21 mouse cellular contexts compared by ENCODE assay signal in the genomic region with DNA sequence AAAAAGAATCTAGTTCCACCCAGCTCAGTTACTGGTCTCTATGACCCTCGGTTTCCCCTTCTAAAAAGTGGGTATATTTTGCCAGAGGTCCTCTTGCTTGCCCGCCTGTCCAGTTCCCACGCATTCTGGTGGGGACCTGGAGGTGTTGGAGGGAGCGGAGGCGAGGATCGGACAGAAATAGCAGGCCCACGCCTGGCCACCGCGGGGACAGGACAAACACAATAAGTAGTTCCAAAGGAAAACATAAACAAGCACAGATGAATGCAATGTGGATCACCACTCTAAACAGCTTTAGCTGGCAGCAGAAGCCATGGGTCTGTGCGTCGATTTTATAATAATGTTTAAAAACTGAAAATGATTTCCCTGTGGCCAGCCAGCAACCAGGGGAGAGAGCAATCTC. TPM values are rescaled to one million over a fixed set of nuclear protein-coding genes. Genes with fewer than 3 reads are reported as not detected.
DNase-seq lines count a peak whose midpoint lies in the region; ATAC-seq and TF ChIP-seq lines count a peak whose summit lies in the region.
"Had no signal": no experiment of that assay in that cellular context is flagged by ENCODE, and none has a peak within 500 bp of the region (broad histone marks: within the 10 kb centered on the region; RNA-seq: fewer than 3 reads in every experiment).

No protein-coding gene starts in this region.

- H3K4me2 ChIP-seq in intestine, embryonic 14.5 days (ENCODE audit: low read length) = peak overlapping the region; percentile 18; the same call in 1 of the 2 replicates
- H3K4me2 ChIP-seq in intestine, postnatal 0 days (replicated peaks; ENCODE audit: low read depth) = no peak overlapping the region
- H3K4me2 ChIP-seq in stomach, embryonic 15.5 days = no peak overlapping the region
- H3K4me2 ChIP-seq in stomach, postnatal 0 days (replicated peaks; ENCODE audit: low read depth) = no peak overlapping the region
- H3K4me2 ChIP-seq: forebrain, embryonic 15.5 days; limb, embryonic 12.5 days; liver, embryonic 15.5 days; midbrain, embryonic 11.5 days had no signal

- TF ChIP-seq POLR2A in heart, adult 2 months (IDR thresholded peaks at IDR 0.05; ENCODE audit: insufficient read depth, low read depth, low read length) = no peak

- no peak for DNase-seq in heart, adult 2 months
- no peak for DNase-seq in heart, postnatal 36 days
- DNase-seq in intestine, embryonic 14.5 days (ENCODE audit: low spot score) = no peak
- no peak for DNase-seq in stomach, postnatal 0 days (ENCODE audit: low spot score)
- no peak for DNase-seq in T-cell, adult 2 months (ENCODE audit: low spot score)
- DNase-seq: adrenal gland, adult 8-10 months; thymus, postnatal 36 days had no signal

- H3K36me3 ChIP-seq in heart, adult 2 months (ENCODE audit: control insufficient read depth, insufficient read depth, low read length) = peaks cover 6% of the 10 kb centered on the region; the same call in 1 of the 2 replicates
- no peaks in the 10 kb centered on the region for H3K36me3 ChIP-seq in intestine, embryonic 14.5 days (ENCODE audit: control insufficient read depth, insufficient read depth, low read length)
- H3K36me3 ChIP-seq in intestine, postnatal 0 days (ENCODE audit: control insufficient read depth, insufficient read depth) = no peaks in the 10 kb centered on the region
- H3K36me3 ChIP-seq in stomach, embryonic 15.5 days = no peaks in the 10 kb centered on the region
- no peaks in the 10 kb centered on the region for H3K36me3 ChIP-seq in stomach, postnatal 0 days (ENCODE audit: control insufficient read depth, insufficient read depth, low read length)
- H3K36me3 ChIP-seq: embryonic facial prominence, embryonic 10.5 days; forebrain, embryonic 15.5 days; limb, embryonic 12.5 days; liver, embryonic 15.5 days had no signal

- TF ChIP-seq CTCF in heart, adult 2 months (IDR thresholded peaks at IDR 0.05) = no peak
- TF ChIP-seq CTCF in intestine, postnatal 0 days (IDR thresholded peaks at IDR 0.05; ENCODE audit: low read depth) = no peak
- no peak for TF ChIP-seq CTCF in stomach, postnatal 0 days (IDR thresholded peaks at IDR 0.05; ENCODE audit: low read depth)

- peak overlapping the region; percentile 9 for H3K9ac ChIP-seq in heart, adult 2 months (ENCODE audit: low read depth, low read length)
- H3K9ac ChIP-seq in intestine, embryonic 14.5 days (ENCODE audit: low read length) = no peak overlapping the region
- no peak overlapping the region for H3K9ac ChIP-seq in intestine, postnatal 0 days (ENCODE audit: low read depth, low read length)
- H3K9ac ChIP-seq in stomach, embryonic 15.5 days = no peak overlapping the region
- H3K9ac ChIP-seq in stomach, postnatal 0 days (ENCODE audit: low read length) = no peak overlapping the region
- H3K9ac ChIP-seq: forebrain, embryonic 15.5 days; limb, embryonic 12.5 days; liver, embryonic 15.5 days had no signal

- peaks cover 2% of the 10 kb centered on the region; the same call in 1 of the 2 replicates for H3K27me3 ChIP-seq in heart, adult 2 months (ENCODE audit: control insufficient read depth, insufficient read depth, low read length)
- H3K27me3 ChIP-seq in intestine, embryonic 14.5 days (replicated peaks; ENCODE audit: control insufficient read depth, insufficient read depth, low read length) = peaks cover 16% of the 10 kb centered on the region
- H3K27me3 ChIP-seq in intestine, postnatal 0 days (replicated peaks; ENCODE audit: control insufficient read depth, insufficient read depth, low read length) = peaks cover 19% of the 10 kb centered on the region
- H3K27me3 ChIP-seq in stomach, embryonic 15.5 days (replicated peaks) = peaks cover 20% of the 10 kb centered on the region
- H3K27me3 ChIP-seq in stomach, postnatal 0 days (ENCODE audit: control insufficient read depth, insufficient read depth, low read length) = no peaks in the 10 kb centered on the region

- WGBS in heart, adult 2 months = 29% methylated on average over 11 of the region's 11 CpGs
- WGBS in intestine, embryonic 14.5 days = 72% methylated on average over 11 of the region's 11 CpGs
- WGBS in intestine, postnatal 0 days = 68% methylated on average over 11 of the region's 11 CpGs
- 63% methylated on average over 11 of the region's 11 CpGs for WGBS in stomach, embryonic 15.5 days
- WGBS in stomach, postnatal 0 days = 60% methylated on average over 11 of the region's 11 CpGs

- H3K4me1 ChIP-seq in heart, adult 2 months (ENCODE audit: control insufficient read depth, insufficient read depth, low read length) = peaks cover 15% of the 10 kb centered on the region; the same call in 1 of the 2 replicates
- peaks cover 43% of the 10 kb centered on the region for H3K4me1 ChIP-seq in intestine, embryonic 14.5 days (replicated peaks; ENCODE audit: control insufficient read depth, insufficient read depth, low read length)
- H3K4me1 ChIP-seq in intestine, postnatal 0 days (replicated peaks; ENCODE audit: control insufficient read depth, insufficient read depth, low read length) = 0 out of 2 replicates have a peak, but pooled peaks cover 2% of the 10 kb centered on the region
- peaks cover 39% of the 10 kb centered on the region for H3K4me1 ChIP-seq in stomach, embryonic 15.5 days
- no peaks in the 10 kb centered on the region for H3K4me1 ChIP-seq in stomach, postnatal 0 days (replicated peaks; ENCODE audit: control insufficient read depth, insufficient read depth)

- no peak for TF ChIP-seq EP300 in heart, adult 2 months (IDR thresholded peaks at IDR 0.05; ENCODE audit: insufficient read depth, low read depth, low read length)
- no peak for TF ChIP-seq EP300 in stomach, postnatal 0 days (optimal IDR thresholded peaks at IDR 0.05)

- no peaks in the 10 kb centered on the region for H3K79me2 ChIP-seq in heart, adult 2 months (replicated peaks; ENCODE audit: control insufficient read depth, insufficient read depth, low read length)

- no peak overlapping the region for H3K4me3 ChIP-seq in heart, adult 2 months
- no peak overlapping the region for H3K4me3 ChIP-seq in intestine, embryonic 14.5 days (ENCODE audit: low read depth, low read length)
- no peak overlapping the region for H3K4me3 ChIP-seq in intestine, postnatal 0 days (ENCODE audit: low read depth, low read length)
- no peak overlapping the region for H3K4me3 ChIP-seq in stomach, embryonic 15.5 days (replicated peaks)
- H3K4me3 ChIP-seq in stomach, postnatal 0 days (ENCODE audit: low read depth, low read length) = no peak overlapping the region
- H3K4me3 ChIP-seq: embryonic facial prominence, embryonic 10.5 days; erythroblast, embryonic 14.5 days; forebrain, embryonic 15.5 days; limb, embryonic 12.5 days; liver, embryonic 15.5 days had no signal

- no peak for ATAC-seq in intestine, embryonic 14.5 days (replicated peaks; ENCODE audit: low FRiP score, low TSS enrichment, low read depth)
- no peak for ATAC-seq in intestine, postnatal 0 days
- no peak for ATAC-seq in stomach, embryonic 15.5 days (ENCODE audit: insufficient read depth, low FRiP score, low read depth)
- no peak for ATAC-seq in stomach, postnatal 0 days (ENCODE audit: low FRiP score, low TSS enrichment)
- ATAC-seq: forebrain, embryonic 15.5 days had no signal

- no peaks in the 10 kb centered on the region for H3K9me3 ChIP-seq in intestine, embryonic 14.5 days (ENCODE audit: control insufficient read depth, low read length)
- no peaks in the 10 kb centered on the region for H3K9me3 ChIP-seq in intestine, postnatal 0 days (ENCODE audit: control insufficient read depth)
- H3K9me3 ChIP-seq in stomach, embryonic 15.5 days = no peaks in the 10 kb centered on the region
- no peaks in the 10 kb centered on the region for H3K9me3 ChIP-seq in stomach, postnatal 0 days (ENCODE audit: control insufficient read depth, low read length)
- H3K9me3 ChIP-seq: embryonic facial prominence, embryonic 10.5 days; forebrain, embryonic 15.5 days; limb, embryonic 12.5 days; liver, embryonic 15.5 days had no signal

- intact Hi-C loops in heart, adult 2 months (cut with DNase I) = no loop called here
- intact Hi-C loops in heart, postnatal 36 days (cut with DNase I) = no loop called here

- peak overlapping the region; percentile 87 for H3K27ac ChIP-seq in heart, adult 2 months
- H3K27ac ChIP-seq in intestine, embryonic 14.5 days (ENCODE audit: low read depth) = peak overlapping the region; percentile 51
- H3K27ac ChIP-seq in intestine, postnatal 0 days (ENCODE audit: low read depth, low read length) = no peak overlapping the region
- H3K27ac ChIP-seq in stomach, embryonic 15.5 days = peak overlapping the region; percentile 54; the same call in 1 of the 2 replicates
- H3K27ac ChIP-seq in stomach, postnatal 0 days (replicated peaks) = no peak overlapping the region
- H3K27ac ChIP-seq: embryonic facial prominence, embryonic 10.5 days; forebrain, embryonic 15.5 days; limb, embryonic 12.5 days; liver, embryonic 15.5 days had no signal

RNA-seq across cellular contexts. Expression of a gene that starts 5.4 kb away (rescaled TPM):
- total RNA-seq in heart, adult 2 months (2021) = 100 to 1,000 TPM; 259 to 300 TPM
- 382 and 432 TPM in 2 replicates for polyA plus RNA-seq in heart, adult 2 months (2012; rRNA removed)
- 100 to 1,000 TPM; 234 to 245 TPM for total RNA-seq in heart, postnatal 36 days (2021)
- 36.0 and 39.7 TPM in 2 replicates for polyA plus RNA-seq in intestine, embryonic 14.5 days (2014; fragmentation: Nextera tagmentation; extraction: Ambion mirVana)
- 7.3 and 8.1 TPM in 2 replicates for polyA plus RNA-seq in intestine, postnatal 0 days (2015; fragmentation: Nextera tagmentation; extraction: Ambion mirVana)
- polyA plus RNA-seq in stomach, embryonic 15.5 days (2015; fragmentation: Nextera tagmentation; extraction: Ambion mirVana) = 13.5 and 15.3 TPM in 2 replicates
- 11.1 and 13.8 TPM in 2 replicates for polyA plus RNA-seq in stomach, postnatal 0 days (2015; fragmentation: Nextera tagmentation; extraction: Ambion mirVana)
- total RNA-seq: MEL had no signal
- polyA plus RNA-seq: erythroblast, embryonic 14.5 days had no signal

RNA-seq across cellular contexts. Expression of a gene that starts 47.7 kb away (rescaled TPM):
- total RNA-seq in heart, adult 2 months (2021) = not detected
- polyA plus RNA-seq in heart, adult 2 months (2012; rRNA removed) = 0.56 TPM in 1 of 2 replicates, not detected in the other
- not detected for total RNA-seq in heart, postnatal 36 days (2021)
- polyA plus RNA-seq in intestine, embryonic 14.5 days (2014; fragmentation: Nextera tagmentation; extraction: Ambion mirVana) = not detected in 2 replicates
- not detected in 2 replicates for polyA plus RNA-seq in intestine, postnatal 0 days (2015; fragmentation: Nextera tagmentation; extraction: Ambion mirVana)
- polyA plus RNA-seq in stomach, embryonic 15.5 days (2015; fragmentation: Nextera tagmentation; extraction: Ambion mirVana) = not detected in 2 replicates
- 0.17 and 0.30 TPM in 2 replicates for polyA plus RNA-seq in stomach, postnatal 0 days (2015; fragmentation: Nextera tagmentation; extraction: Ambion mirVana)
- total RNA-seq: hematopoietic stem cell, adult 5-6 weeks; layer of hippocampus, adult 18-20 months; left cerebral cortex, adult 8-10 months; MEL had no signal
- polyA plus RNA-seq: embryonic facial prominence, embryonic 10.5 days; erythroblast, embryonic 14.5 days; forebrain, embryonic 15.5 days; kidney, embryonic 16.5 days; limb, embryonic 12.5 days; liver, embryonic 15.5 days; midbrain, embryonic 11.5 days; spleen, adult 2 months had no signal

RNA-seq across cellular contexts. Expression of a gene that starts 54.4 kb away (rescaled TPM):
- total RNA-seq in heart, adult 2 months (2021) = 10 to 100 TPM; 47.2 to 49.9 TPM
- polyA plus RNA-seq in heart, adult 2 months (2012; rRNA removed) = 119 and 154 TPM in 2 replicates
- 10 to 100 TPM; 50.0 to 53.3 TPM for total RNA-seq in heart, postnatal 36 days (2021)
- polyA plus RNA-seq in intestine, embryonic 14.5 days (2014; fragmentation: Nextera tagmentation; extraction: Ambion mirVana) = 32.5 and 35.2 TPM in 2 replicates
- polyA plus RNA-seq in intestine, postnatal 0 days (2015; fragmentation: Nextera tagmentation; extraction: Ambion mirVana) = 71.6 and 79.4 TPM in 2 replicates
- 26.8 and 27.9 TPM in 2 replicates for polyA plus RNA-seq in stomach, embryonic 15.5 days (2015; fragmentation: Nextera tagmentation; extraction: Ambion mirVana)
- polyA plus RNA-seq in stomach, postnatal 0 days (2015; fragmentation: Nextera tagmentation; extraction: Ambion mirVana) = 30.6 and 35.6 TPM in 2 replicates

Comparison
In these comparisons a context has a peak if more than half of its experiments do, and no peak if none do; other contexts are left out.
1. H3K27ac ChIP-seq: peak in heart, adult 2 months (single experiment), intestine, embryonic 14.5 days (single experiment) and stomach, embryonic 15.5 days (single experiment); none in intestine, postnatal 0 days (single experiment) and stomach, postnatal 0 days (single experiment).